Mouse (Mus musculus) liver, embryonic 15.5 days (tissue): ENCODE data around the gene Cpox. TPM values are rescaled to one million over a fixed set of nuclear protein-coding genes. Genes with fewer than 3 reads are reported as not detected.

Source experiments
- ATAC-seq: fragments of 200-750 bp; cut with Nextera tagmentation; 2 replicates; pipeline ENCODE4 v1.8.0; 2017; ENCODE audit warnings: moderate number of reproducible peaks, mild to moderate bottlenecking, moderate library complexity; ENCODE audit not compliant: insufficient read depth
- H3K27ac ChIP-seq: fragments of 300-500 bp; sonication (generic); replicated peaks from 2 replicates; pipeline ENCODE4 v1.5.1; 2015; ENCODE audit warnings: mild to moderate bottlenecking, inconsistent platforms
- H3K27me3 ChIP-seq: fragments of 300-500 bp; sonication (generic); 2 replicates; pipeline ENCODE4 v1.6.1; 2015; ENCODE audit warnings: mild to moderate bottlenecking, inconsistent platforms
- H3K36me3 ChIP-seq: fragments of 300-500 bp; sonication (generic); replicated peaks from 2 replicates; pipeline ENCODE4 v1.6.1; 2015; ENCODE audit warnings: moderate library complexity, mild to moderate bottlenecking, inconsistent platforms
- H3K4me1 ChIP-seq: fragments of 300-500 bp; sonication (generic); replicated peaks from 2 replicates; pipeline ENCODE4 v1.6.1; 2015; ENCODE audit warnings: inconsistent platforms
- H3K4me2 ChIP-seq: fragments of 300-500 bp; sonication (generic); 2 replicates; pipeline ENCODE4 v1.6.1; 2015; ENCODE audit warnings: moderate library complexity, mild to moderate bottlenecking, inconsistent platforms
- H3K4me3 ChIP-seq: fragments of 300-500 bp; sonication (generic); replicated peaks from 2 replicates; pipeline ENCODE4 v1.5.1; 2015; ENCODE audit warnings: mild to moderate bottlenecking, inconsistent platforms
- H3K9ac ChIP-seq: fragments of 300-500 bp; sonication (generic); 2 replicates; pipeline ENCODE4 v1.6.1; 2015; ENCODE audit warnings: moderate library complexity, mild to moderate bottlenecking, inconsistent platforms
- H3K9me3 ChIP-seq: fragments of 300-500 bp; sonication (generic); replicated peaks from 2 replicates; pipeline ENCODE4 v1.6.1; 2016; ENCODE audit warnings: inconsistent platforms
- WGBS: fragments of 180-500 bp; shearing (Covaris S2); methylation state at CpG from one replicate; pipeline ENCODE4 v1.1.7; 2015; ENCODE audit warnings: mixed read lengths; ENCODE audit not compliant: insufficient replicate concordance; 5-methylcytosine and 5-hydroxymethylcytosine counted together
- polyA plus RNA-seq: library from polyadenylated mRNA; unstranded; fragments of >200 nt; fragmentation: Nextera tagmentation; extraction: Ambion mirVana; gene quantifications from 2 replicates; pipeline ENCODE4 v1.2.1, GENCODE M21; 2015

Cpox gene
- polyA plus RNA-seq, 1 experiment from 2014 or later = 496 TPM

GRCm38 (mm10) chr16:58682870-58683269 lies 12.8 kb downstream of the Cpox start:
- Histone ChIP-seq H3K4me2 (no peak overlapping the region), H3K36me3 (peaks cover 43% of the 10 kb centered on the region), H3K9ac (no peak overlapping the region), H3K27me3 (no peaks in the 10 kb centered on the region), H3K4me1 (peaks cover 33% of the 10 kb centered on the region), H3K27ac (peak overlapping the region; percentile 66; the same call in 1 of the 2 replicates), H3K4me3 (no peak overlapping the region), H3K9me3 (no peaks in the 10 kb centered on the region)
- ATAC-seq = no peak
- 88% methylated on average over 7 of the region's 7 CpGs for WGBS

DNA sequence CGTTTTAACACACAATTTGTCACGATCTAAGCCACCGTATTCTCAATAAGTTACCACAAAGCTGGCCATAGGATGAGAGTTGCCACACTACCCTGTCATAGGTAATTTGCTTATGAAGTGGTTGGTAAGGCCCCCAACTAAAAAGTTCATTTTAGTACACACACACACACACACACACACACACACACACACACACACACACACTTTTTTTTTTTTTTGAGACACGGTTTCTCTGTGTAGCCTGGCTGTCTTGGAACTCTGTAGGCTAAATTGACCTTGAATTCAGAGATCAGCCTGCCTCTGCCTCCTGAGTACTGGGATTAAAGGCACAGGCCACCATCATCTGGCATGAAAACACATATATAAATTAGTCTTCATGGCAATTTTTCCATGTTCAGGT lies 13.8 kb downstream of the Cpox start:
- no peak overlapping the region for H3K9ac ChIP-seq
- no peak overlapping the region for H3K4me2 ChIP-seq
- H3K4me1 ChIP-seq = peaks cover 25% of the 10 kb centered on the region
- 80% methylated on average over 4 of the region's 4 CpGs for WGBS
- H3K36me3 ChIP-seq = peaks cover 34% of the 10 kb centered on the region
- no peak overlapping the region for H3K4me3 ChIP-seq
- ATAC-seq = no peak
- peak overlapping the region; percentile 66 for H3K27ac ChIP-seq
- H3K9me3 ChIP-seq = no peaks in the 10 kb centered on the region
- H3K27me3 ChIP-seq = no peaks in the 10 kb centered on the region

DNA sequence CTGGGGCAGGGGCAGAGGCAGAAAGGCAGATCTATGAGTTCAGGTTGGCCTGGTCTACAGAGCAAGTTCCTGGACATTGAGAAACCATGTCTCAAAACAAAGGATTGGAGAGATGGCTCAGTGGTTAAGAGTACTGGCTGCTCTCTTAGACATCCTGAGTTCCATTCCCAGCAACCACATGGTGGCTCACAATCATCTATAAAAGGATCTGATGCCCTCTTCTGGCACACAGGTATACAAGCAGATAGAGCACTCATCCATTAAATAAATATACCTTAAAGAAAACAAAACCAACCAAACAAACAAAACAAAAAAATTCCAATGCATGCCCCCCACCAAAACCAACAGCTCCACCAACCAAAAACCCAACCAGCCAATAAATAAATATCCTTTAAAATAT lies 14.4 kb downstream of the Cpox start:
- peaks cover 30% of the 10 kb centered on the region for H3K36me3 ChIP-seq
- peak overlapping the region; percentile 66 for H3K27ac ChIP-seq
- H3K4me2 ChIP-seq = no peak overlapping the region
- no peak overlapping the region for H3K9ac ChIP-seq
- no peaks in the 10 kb centered on the region for H3K9me3 ChIP-seq
- H3K27me3 ChIP-seq = no peaks in the 10 kb centered on the region
- H3K4me3 ChIP-seq = no peak overlapping the region
- H3K4me1 ChIP-seq = 0 out of 2 replicates have a peak, but pooled peaks cover 22% of the 10 kb centered on the region
- ATAC-seq = peak; percentile 25; the same call in 1 of the 2 replicates

GRCm38 (mm10) chr16:58685548-58686537 lies 15.8 kb downstream of the Cpox start:
- H3K9ac ChIP-seq = no peak overlapping the region
- peaks cover 22% of the 10 kb centered on the region for H3K36me3 ChIP-seq
- H3K27me3 ChIP-seq = no peaks in the 10 kb centered on the region
- ATAC-seq = no peak
- H3K27ac ChIP-seq = no peak overlapping the region
- H3K4me1 ChIP-seq = 0 out of 2 replicates have a peak, but pooled peaks cover 18% of the 10 kb centered on the region
- WGBS = 67% methylated on average over 20 of the region's 20 CpGs
- no peaks in the 10 kb centered on the region for H3K9me3 ChIP-seq
- no peak overlapping the region for H3K4me2 ChIP-seq
- H3K4me3 ChIP-seq = no peak overlapping the region

- H3K27me3 ChIP-seq = 0 out of 2 replicates have a peak, but pooled peaks cover 3% of the 10 kb centered on the region
- no peak overlapping the region for H3K9ac ChIP-seq
- 0 out of 2 replicates have a peak, but pooled peaks cover 7% of the 10 kb centered on the region for H3K4me1 ChIP-seq
- H3K4me2 ChIP-seq = no peak overlapping the region
- H3K4me3 ChIP-seq = no peak overlapping the region
- H3K36me3 ChIP-seq = no peaks in the 10 kb centered on the region
- WGBS = 93% methylated on average over 1 of the region's 1 CpGs
- H3K27ac ChIP-seq = no peak overlapping the region
- ATAC-seq = no peak
- no peaks in the 10 kb centered on the region for H3K9me3 ChIP-seq
Measured at GRCm38 (mm10) chr16:58688534-58688933, 18.4 kb downstream of the Cpox start.

- no peak overlapping the region for H3K27ac ChIP-seq
- ATAC-seq = no peak
- H3K4me1 ChIP-seq = no peaks in the 10 kb centered on the region
- no peaks in the 10 kb centered on the region for H3K9me3 ChIP-seq
- WGBS = 61% methylated on average over 5 of the region's 5 CpGs
- no peaks in the 10 kb centered on the region for H3K36me3 ChIP-seq
- no peak overlapping the region for H3K9ac ChIP-seq
- 0 out of 2 replicates have a peak, but pooled peaks cover 3% of the 10 kb centered on the region for H3K27me3 ChIP-seq
- H3K4me3 ChIP-seq = no peak overlapping the region
- H3K4me2 ChIP-seq = no peak overlapping the region
Measured at GRCm38 (mm10) chr16:58689555-58690169, 19.6 kb downstream of the Cpox start.

GRCm38 (mm10) chr16:58690322-58690732 lies 20.2 kb downstream of the Cpox start:
- 0 out of 2 replicates have a peak, but pooled peaks cover 3% of the 10 kb centered on the region for H3K27me3 ChIP-seq
- 44% methylated on average over 5 of the region's 5 CpGs for WGBS
- H3K9me3 ChIP-seq = no peaks in the 10 kb centered on the region
- H3K36me3 ChIP-seq = no peaks in the 10 kb centered on the region
- no peak overlapping the region for H3K4me3 ChIP-seq
- H3K27ac ChIP-seq = no peak overlapping the region
- H3K4me2 ChIP-seq = no peak overlapping the region
- H3K4me1 ChIP-seq = no peaks in the 10 kb centered on the region
- ATAC-seq = no peak
- no peak overlapping the region for H3K9ac ChIP-seq

DNA sequence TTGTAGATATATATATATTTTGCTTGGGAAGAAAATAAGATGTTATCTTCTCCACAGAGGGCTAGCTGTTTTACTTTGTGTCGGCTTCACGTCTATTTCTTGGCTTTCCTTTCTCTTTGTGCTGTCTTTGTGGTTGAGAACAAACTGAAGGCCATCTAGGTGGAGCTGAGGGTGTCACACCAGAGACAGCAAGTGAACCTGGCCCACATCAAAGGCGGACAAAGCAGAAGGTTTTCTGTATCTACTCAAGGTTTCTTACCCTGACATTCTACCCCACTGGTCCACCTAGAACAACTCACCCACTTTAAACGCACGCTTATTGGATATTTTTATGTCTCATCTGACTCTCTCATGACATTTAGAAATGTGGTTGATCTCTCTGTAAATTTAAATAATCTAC lies 24.0 kb downstream of the Cpox start:
- H3K4me2 ChIP-seq = no peak overlapping the region
- no peak overlapping the region for H3K9ac ChIP-seq
- no peaks in the 10 kb centered on the region for H3K36me3 ChIP-seq
- 0 out of 2 replicates have a peak, but pooled peaks cover 3% of the 10 kb centered on the region for H3K27me3 ChIP-seq
- no peaks in the 10 kb centered on the region for H3K4me1 ChIP-seq
- no peak for ATAC-seq
- no peak overlapping the region for H3K27ac ChIP-seq
- 75% methylated on average over 5 of the region's 5 CpGs for WGBS
- no peak overlapping the region for H3K4me3 ChIP-seq
- H3K9me3 ChIP-seq = no peaks in the 10 kb centered on the region

DNA sequence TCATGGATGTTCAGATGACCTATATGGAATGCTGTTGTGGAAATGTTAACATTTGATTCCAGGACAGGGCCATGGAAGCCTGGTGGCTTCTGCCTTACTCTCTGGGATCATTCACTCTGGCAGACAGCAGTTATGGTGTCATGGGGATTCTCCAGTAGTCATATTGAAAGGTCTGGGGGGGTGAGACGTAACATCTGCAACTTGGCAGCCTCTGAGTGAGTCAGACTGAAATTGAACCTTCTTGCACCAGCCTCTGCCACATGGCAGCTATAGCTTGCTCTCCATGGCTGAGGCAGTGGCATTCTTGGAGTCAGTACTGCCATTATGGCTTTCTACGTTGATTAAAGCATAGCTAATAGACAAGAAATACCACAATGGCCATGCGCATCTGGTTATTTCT lies 26.7 kb downstream of the Cpox start:
- H3K9me3 ChIP-seq = no peaks in the 10 kb centered on the region
- no peak for ATAC-seq

GRCm38 (mm10) chr16:58697261-58697660 lies 27.2 kb downstream of the Cpox start:
- no peaks in the 10 kb centered on the region for H3K9me3 ChIP-seq
- no peak overlapping the region for H3K4me3 ChIP-seq
- 87% methylated on average over 1 of the region's 1 CpGs for whole genome bisulfite sequencing
- H3K4me2 ChIP-seq = no peak overlapping the region
- ATAC-seq = no peak
- no peaks in the 10 kb centered on the region for H3K4me1 ChIP-seq
- no peak overlapping the region for H3K9ac ChIP-seq
- no peak overlapping the region for H3K27ac ChIP-seq
- no peaks in the 10 kb centered on the region for H3K36me3 ChIP-seq
- 0 out of 2 replicates have a peak, but pooled peaks cover 3% of the 10 kb centered on the region for H3K27me3 ChIP-seq

More for the DNA sequence above, 26.7 kb downstream of the Cpox start:
- H3K27me3 ChIP-seq = 0 out of 2 replicates have a peak, but pooled peaks cover 3% of the 10 kb centered on the region
- 71% methylated on average over 3 of the region's 3 CpGs for WGBS
- no peak overlapping the region for H3K9ac ChIP-seq
- no peaks in the 10 kb centered on the region for H3K4me1 ChIP-seq
- H3K4me3 ChIP-seq = no peak overlapping the region
- no peak overlapping the region for H3K27ac ChIP-seq
- no peaks in the 10 kb centered on the region for H3K36me3 ChIP-seq
- no peak overlapping the region for H3K4me2 ChIP-seq

- 71% methylated on average over 6 of the region's 6 CpGs for WGBS
- ATAC-seq = no peak
- H3K27ac ChIP-seq = no peak overlapping the region
Measured at GRCm38 (mm10) chr16:58700174-58700573, 30.1 kb downstream of the Cpox start.

More at GRCm38 (mm10) chr16:58700174-58700573, 30.1 kb downstream of the Cpox start:
- Histone ChIP-seq H3K36me3 (no peaks in the 10 kb centered on the region), H3K4me1 (no peaks in the 10 kb centered on the region), H3K4me2 (no peak overlapping the region), H3K27me3 (no peaks in the 10 kb centered on the region), H3K9ac (no peak overlapping the region), H3K4me3 (no peak overlapping the region), H3K9me3 (no peaks in the 10 kb centered on the region)
